Mouse (Mus musculus): ENCODE measurements around the gene Trappc12. TPM values are rescaled to one million over a fixed set of nuclear protein-coding genes. Genes with fewer than 3 reads are reported as not detected.

Gene Trappc12
- total RNA-seq, 2 experiments from 2014 or later: 53.6 to 57.0 TPM

Small RNA genes lying within 50 kb of the gene (microRNA-seq; reads per million reads assigned to microRNA genes)
- gene Mir6937: 0.26 to 0.34 reads per million in 2 experiments

Other genes with a start within 250 kb of the Trappc12 start
- 1 to 10 TPM in 1 of 2 experiments, under 1 TPM in 1; 0.53 to 1.0 TPM for gene Dcdc2c, start 198.1 kb downstream of the Trappc12 start, total RNA-seq (2021)
- 1 to 10 TPM in 1 of 2 experiments, under 1 TPM in 1; 0.66 to 1.1 TPM for gene Allc, start 167.9 kb downstream of the Trappc12 start, total RNA-seq (2021)
- under 1 TPM; 0.49 to 0.75 TPM for gene Colec11, start 127.1 kb downstream of the Trappc12 start, total RNA-seq (2021)
- 100 to 1,000 TPM; 244 to 277 TPM for gene Rps7, start 114.5 kb downstream of the Trappc12 start, total RNA-seq (2021)
- gene Rnaseh1, start 100.9 kb downstream of the Trappc12 start, total RNA-seq (2021): 10 to 100 TPM; 10.7 to 10.8 TPM
- gene Adi1, start 75.2 kb downstream of the Trappc12 start, total RNA-seq (2021): 10 to 100 TPM; 16.9 to 19.8 TPM
- 10 to 100 TPM; 59.7 to 60.1 TPM for gene Eipr1, start 1.3 kb upstream of the Trappc12 start, total RNA-seq (2021)